Mouse (Mus musculus) heart, embryonic 13.5 days (tissue): ENCODE data around the gene Guca1a. TPM values are rescaled to one million over a fixed set of nuclear protein-coding genes. Genes with fewer than 3 reads are reported as not detected.
"Not testable (repeated sequence)": the region's sequence is repeated elsewhere in the genome, so short reads cannot be mapped to it uniquely, and the experiment has no call there.

Experiments
- ATAC-seq: fragments of 200-750 bp; cut with Nextera tagmentation; 2 replicates; pipeline ENCODE4 v1.8.0; 2017; ENCODE audit warnings: moderate TSS enrichment; ENCODE audit not compliant: insufficient number of reproducible peaks, low FRiP score, low TSS enrichment; ENCODE audit errors: extremely low read depth
- H3K27ac ChIP-seq: fragments of 300-500 bp; sonication (generic); replicated peaks from 2 replicates; pipeline ENCODE4 v1.5.1; 2015; ENCODE audit warnings: moderate library complexity, mild to moderate bottlenecking, inconsistent platforms
- H3K27me3 ChIP-seq: fragments of 300-500 bp; sonication (generic); replicated peaks from 2 replicates; pipeline ENCODE4 v1.6.1; 2015; ENCODE audit warnings: mild to moderate bottlenecking, inconsistent platforms
- H3K36me3 ChIP-seq: fragments of 300-500 bp; sonication (generic); 2 replicates; pipeline ENCODE4 v1.6.1; 2015; ENCODE audit warnings: mild to moderate bottlenecking, inconsistent platforms
- H3K4me1 ChIP-seq: fragments of 300-500 bp; sonication (generic); 2 replicates; pipeline ENCODE4 v1.6.1; 2015; ENCODE audit warnings: inconsistent platforms
- H3K4me2 ChIP-seq: fragments of 300-500 bp; sonication (generic); 2 replicates; pipeline ENCODE4 v1.6.1; 2015; ENCODE audit warnings: inconsistent platforms, mild to moderate bottlenecking, moderate library complexity
- H3K4me3 ChIP-seq: fragments of 300-500 bp; sonication (generic); 2 replicates; pipeline ENCODE4 v1.5.1; 2015; ENCODE audit warnings: moderate library complexity, mild to moderate bottlenecking, inconsistent platforms
- H3K9ac ChIP-seq: fragments of 300-500 bp; sonication (generic); 2 replicates; pipeline ENCODE4 v1.6.1; 2015; ENCODE audit warnings: inconsistent platforms, mild to moderate bottlenecking, moderate library complexity
- H3K9me3 ChIP-seq: fragments of 300-500 bp; sonication (generic); 2 replicates; pipeline ENCODE4 v1.6.1; 2016; ENCODE audit warnings: inconsistent platforms
- WGBS: fragments of 180-500 bp; shearing (Covaris S2); methylation state at CpG from one replicate; pipeline ENCODE4 v1.1.7; 2015; ENCODE audit warnings: mixed read lengths; 5-methylcytosine and 5-hydroxymethylcytosine counted together
- polyA plus RNA-seq: library from polyadenylated mRNA; unstranded; fragments of >200 nt; fragmentation: Nextera tagmentation; extraction: Ambion mirVana; gene quantifications from 2 replicates; pipeline ENCODE4 v1.2.1, GENCODE M21; 2015

Guca1a gene
- polyA plus RNA-seq, 1 experiment from 2014 or later: 2.8 TPM

DNA sequence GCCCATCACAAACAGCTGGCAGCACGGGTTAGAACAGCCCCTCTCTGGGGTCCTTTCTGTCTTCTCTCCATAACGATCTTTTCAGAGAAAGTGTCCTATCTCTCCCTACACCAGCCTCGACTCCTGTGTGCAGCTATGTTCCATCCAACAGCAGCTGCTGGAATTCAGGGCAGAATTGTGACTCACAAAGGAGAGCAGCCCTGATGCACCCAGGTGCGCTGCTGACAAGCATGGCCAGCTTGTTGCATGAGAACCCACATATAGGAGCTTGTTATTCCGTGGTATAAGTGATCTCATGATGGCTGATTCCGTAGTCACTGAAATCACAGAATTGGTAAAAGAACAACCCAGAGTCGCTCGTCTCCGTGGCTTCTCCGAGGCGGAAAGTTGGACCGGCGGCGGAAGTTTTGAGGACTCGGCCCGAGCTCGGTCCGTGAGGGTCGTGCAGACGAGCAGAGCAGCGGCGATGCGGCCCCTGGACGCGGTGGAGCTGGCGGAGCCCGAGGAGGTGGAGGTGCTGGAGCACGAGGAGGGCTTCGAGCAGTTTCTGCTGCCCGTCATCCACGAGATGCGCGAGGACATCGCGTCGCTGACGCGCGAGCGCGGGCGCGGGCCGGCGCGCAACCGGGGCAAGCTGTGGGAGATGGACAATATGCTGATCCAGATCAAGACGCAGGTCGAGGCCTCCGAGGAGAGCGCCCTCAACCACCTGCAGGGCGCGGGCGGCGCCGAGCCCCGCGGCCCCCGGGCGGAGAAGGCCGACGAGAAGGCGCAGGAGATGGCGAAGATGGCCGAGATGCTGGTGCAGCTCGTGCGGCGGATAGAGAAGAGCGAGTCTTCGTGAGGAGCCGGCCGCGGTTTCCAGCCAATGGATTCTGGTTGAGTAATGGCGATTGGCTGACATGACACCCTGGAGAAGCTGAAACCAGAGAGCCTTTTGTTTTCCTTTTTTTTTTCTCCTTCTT is 9.8 kb upstream of the Guca1a start:
- peaks cover 85% of the 10 kb centered on the region for H3K27me3 ChIP-seq
- H3K9ac ChIP-seq: 0 out of 2 replicates have a peak overlapping the region, but pooled peaks have one; percentile 56
- not testable (repeated sequence) for H3K9me3 ChIP-seq, H3K36me3 ChIP-seq, H3K27ac ChIP-seq, H3K4me1 ChIP-seq, ATAC-seq
- peak overlapping the region; percentile 72 for H3K4me2 ChIP-seq
- 4% methylated on average over 74 of the region's 74 CpGs for WGBS
- peak overlapping the region; percentile 50 for H3K4me3 ChIP-seq

DNA sequence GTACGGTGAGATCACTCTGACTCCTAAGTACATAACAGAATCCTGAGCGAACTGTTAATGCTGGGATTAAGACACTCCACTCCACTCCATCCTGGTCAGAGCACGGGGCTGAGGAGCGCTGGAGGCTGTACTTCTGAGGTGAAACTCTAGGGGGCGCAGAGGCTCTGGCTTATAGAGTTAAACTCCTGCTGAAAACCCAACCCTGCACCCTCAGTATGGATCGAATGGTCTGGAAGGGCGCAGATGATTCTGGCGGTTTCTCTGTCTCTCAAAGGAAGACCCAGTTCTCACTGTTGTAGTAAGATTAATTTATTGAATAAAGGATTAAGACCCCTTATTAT is 8.1 kb upstream of the Guca1a start:
- Histone ChIP-seq H3K36me3 (no peaks in the 10 kb centered on the region), H3K9ac (no peak overlapping the region), H3K4me2 (no peak overlapping the region), H3K9me3 (no peaks in the 10 kb centered on the region), H3K4me1 (no peaks in the 10 kb centered on the region), H3K27me3 (peaks cover 83% of the 10 kb centered on the region), H3K4me3 (no peak overlapping the region), H3K27ac (no peak overlapping the region)
- no peak for ATAC-seq
- 27% methylated on average over 8 of the region's 8 CpGs for WGBS

DNA sequence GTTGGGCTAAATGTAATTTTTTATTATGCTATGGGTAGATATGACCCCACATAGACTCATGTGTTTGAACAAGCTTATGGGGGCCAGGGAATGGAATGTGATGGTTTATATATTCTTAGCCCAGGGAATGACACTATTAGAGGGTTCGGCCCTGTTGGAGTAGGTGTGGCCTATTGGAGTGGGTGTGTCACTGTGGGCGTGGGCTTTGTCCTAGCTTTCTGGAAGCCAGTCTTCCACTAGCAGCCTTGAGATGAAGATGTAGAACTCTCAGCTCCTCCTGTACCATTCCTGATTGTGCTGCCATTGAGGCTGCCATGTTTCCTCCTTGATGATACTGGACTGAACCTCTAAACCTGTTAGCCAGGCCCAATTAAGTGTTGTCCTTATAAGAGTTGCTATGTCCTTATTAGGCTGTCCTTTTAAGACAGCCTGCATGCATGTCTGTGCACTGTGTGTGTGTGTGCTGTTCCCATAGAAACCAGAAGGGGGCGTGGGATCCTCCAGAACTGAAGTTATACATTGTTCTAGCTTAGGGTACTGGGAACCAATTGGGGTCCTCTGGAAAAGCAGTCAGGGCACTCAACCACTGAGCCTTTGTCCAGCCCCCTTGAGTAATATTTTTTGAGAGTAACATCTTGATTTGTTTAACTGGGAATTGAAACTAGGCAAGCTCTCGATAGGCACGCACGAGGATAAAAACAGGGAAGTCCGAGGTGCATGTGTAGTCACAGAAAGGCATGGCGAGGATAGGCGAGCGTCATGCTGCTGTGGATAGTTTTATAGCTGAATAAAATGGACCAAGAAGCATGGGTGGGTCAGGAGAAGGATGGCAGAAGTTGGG is 7.6 kb upstream of the Guca1a start:
- 59% methylated on average over 10 of the region's 10 CpGs for WGBS
- peaks cover 82% of the 10 kb centered on the region for H3K27me3 ChIP-seq

DNA sequence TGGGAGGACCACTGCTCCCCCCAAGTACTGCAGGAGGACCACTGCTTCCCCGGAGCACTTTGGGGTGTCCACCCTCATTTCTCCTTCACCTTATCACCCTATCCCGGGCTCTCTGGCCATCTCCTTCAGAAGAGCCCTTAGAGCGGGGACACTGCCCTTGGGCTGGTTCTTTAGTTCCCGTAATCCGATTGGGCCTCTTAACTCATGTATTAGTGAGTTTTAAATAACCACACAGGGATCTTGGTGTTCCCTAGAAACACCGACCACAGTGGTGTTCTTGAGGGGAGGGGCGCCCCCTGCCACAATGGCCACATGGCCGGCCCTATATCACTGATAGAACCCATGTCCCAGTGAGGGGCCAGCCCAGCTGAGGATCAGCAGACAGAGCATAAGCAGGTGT is 1.3 kb downstream of the Guca1a start:
- no peak overlapping the region for H3K9ac ChIP-seq
- no peak overlapping the region for H3K4me3 ChIP-seq
- no peaks in the 10 kb centered on the region for H3K9me3 ChIP-seq
- peaks cover 61% of the 10 kb centered on the region for H3K27me3 ChIP-seq
- H3K4me1 ChIP-seq: peaks cover 12% of the 10 kb centered on the region
- no peak for ATAC-seq
- 71% methylated on average over 8 of the region's 8 CpGs for WGBS
- H3K27ac ChIP-seq: no peak overlapping the region
- H3K4me2 ChIP-seq: no peak overlapping the region
- no peaks in the 10 kb centered on the region for H3K36me3 ChIP-seq

More for the DNA sequence above, 7.6 kb upstream of the Guca1a start:
- no peaks in the 10 kb centered on the region for H3K4me1 ChIP-seq
- H3K36me3 ChIP-seq: no peaks in the 10 kb centered on the region
- H3K9me3 ChIP-seq: no peaks in the 10 kb centered on the region
- no peak for ATAC-seq
- no peak overlapping the region for H3K9ac ChIP-seq
- no peak overlapping the region for H3K4me3 ChIP-seq
- no peak overlapping the region for H3K4me2 ChIP-seq
- no peak overlapping the region for H3K27ac ChIP-seq

DNA sequence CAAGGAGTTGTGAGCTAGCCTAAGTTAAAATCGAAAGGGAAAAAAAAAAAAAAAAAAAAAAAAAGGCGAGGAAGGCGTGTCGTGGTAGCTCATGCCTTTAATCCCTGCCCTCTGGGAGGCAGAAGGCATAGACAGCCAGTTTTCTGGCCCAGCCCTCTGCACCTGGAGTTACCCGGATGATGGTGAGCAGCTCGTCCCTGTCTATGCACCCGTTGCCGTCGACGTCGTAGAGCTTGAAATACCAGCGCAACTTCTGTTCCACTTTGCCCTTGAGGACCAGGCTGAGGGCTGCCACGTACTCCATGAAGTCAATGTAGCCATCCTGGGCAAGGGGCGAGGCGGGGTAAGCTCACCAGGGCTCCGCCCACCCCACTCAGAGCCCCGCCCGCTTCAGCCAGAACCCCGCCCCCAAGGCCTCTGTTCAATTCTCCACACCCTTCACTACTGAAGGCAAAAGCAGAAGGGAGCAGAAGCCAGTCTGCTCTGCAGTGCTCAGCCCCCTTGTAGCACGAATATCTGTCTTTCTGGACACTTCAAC is 4.9 kb downstream of the Guca1a start:
- H3K4me2 ChIP-seq: peak overlapping the region; percentile 65
- H3K9ac ChIP-seq: peak overlapping the region; percentile 70
- peak overlapping the region; percentile 38 for H3K4me3 ChIP-seq
- H3K4me1 ChIP-seq: peaks cover 12% of the 10 kb centered on the region
- H3K27ac ChIP-seq: no peak overlapping the region
- peaks cover 68% of the 10 kb centered on the region for H3K27me3 ChIP-seq
- WGBS: 2% methylated on average over 20 of the region's 20 CpGs
- ATAC-seq: no peak
- no peaks in the 10 kb centered on the region for H3K36me3 ChIP-seq
- H3K9me3 ChIP-seq: no peaks in the 10 kb centered on the region

DNA sequence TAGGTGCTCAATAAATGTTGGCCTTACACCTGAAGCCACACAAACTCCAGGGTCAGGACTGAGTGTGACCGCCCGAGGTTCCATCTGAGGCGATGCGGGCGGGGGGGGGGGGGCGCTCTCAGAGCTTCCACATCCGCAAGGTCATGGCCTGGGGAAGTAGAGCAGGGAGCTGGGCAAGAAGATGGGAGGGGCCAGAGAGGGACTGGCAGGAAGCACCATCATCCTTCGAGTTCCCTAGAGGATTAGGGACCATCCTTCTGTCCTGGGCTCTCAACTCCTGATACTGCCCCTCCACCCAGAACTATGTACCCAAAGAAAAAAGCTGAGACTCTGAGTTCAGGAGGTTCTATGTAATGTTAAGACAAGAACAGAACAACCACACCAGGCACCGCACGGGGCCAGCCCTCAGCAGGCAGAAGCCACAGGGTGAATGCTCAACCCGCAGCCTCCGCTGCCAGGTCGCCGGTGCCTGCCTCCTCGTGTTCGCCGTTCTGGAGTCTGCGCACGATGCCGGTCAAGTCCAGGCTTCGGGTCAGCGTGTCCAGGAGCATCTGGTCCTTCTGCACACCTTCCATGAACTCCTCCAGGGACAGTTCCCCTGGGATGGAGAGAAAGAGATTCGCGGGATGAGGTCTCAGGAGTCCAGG is 6.0 kb downstream of the Guca1a start:
- no peak overlapping the region for H3K27ac ChIP-seq

DNA sequence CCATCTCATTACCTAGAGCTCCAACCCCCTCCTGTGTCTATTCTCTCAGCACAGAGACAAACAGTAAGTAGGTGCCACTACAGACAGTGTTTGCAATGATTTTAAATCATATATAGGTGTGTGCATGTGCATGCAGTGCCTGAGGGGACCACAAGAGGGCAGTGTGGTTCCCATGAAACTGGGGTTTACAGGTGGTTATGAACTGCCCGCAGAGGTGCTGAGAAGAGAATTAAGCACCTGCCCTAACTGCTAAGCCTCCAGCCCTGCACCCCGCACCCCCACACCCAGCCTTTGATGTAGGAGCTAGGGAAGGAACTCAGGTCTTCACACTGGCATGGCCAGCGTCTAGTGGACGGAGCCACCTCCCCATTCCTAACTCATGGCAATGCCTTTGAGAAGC is 13.7 kb downstream of the Guca1a start:
- no peak for ATAC-seq
- Histone ChIP-seq H3K9me3 (0 out of 2 replicates have a peak, but pooled peaks cover 7% of the 10 kb centered on the region), H3K27me3 (peaks cover 6% of the 10 kb centered on the region; the same call in 1 of the 2 replicates), H3K4me1 (no peaks in the 10 kb centered on the region), H3K4me3 (no peak overlapping the region), H3K27ac (no peak overlapping the region), H3K9ac (no peak overlapping the region), H3K4me2 (no peak overlapping the region), H3K36me3 (peaks cover 10% of the 10 kb centered on the region)
- WGBS: 63% methylated on average over 4 of the region's 4 CpGs

More for the DNA sequence above, 6.0 kb downstream of the Guca1a start:
- no peak for ATAC-seq
- H3K9ac ChIP-seq: peak overlapping the region; percentile 70
- H3K4me2 ChIP-seq: peak overlapping the region; percentile 65
- H3K27me3 ChIP-seq: peaks cover 58% of the 10 kb centered on the region
- no peaks in the 10 kb centered on the region for H3K36me3 ChIP-seq
- peaks cover 12% of the 10 kb centered on the region for H3K4me1 ChIP-seq
- peak overlapping the region; percentile 38 for H3K4me3 ChIP-seq
- 19% methylated on average over 24 of the region's 24 CpGs for WGBS
- H3K9me3 ChIP-seq: no peaks in the 10 kb centered on the region

DNA sequence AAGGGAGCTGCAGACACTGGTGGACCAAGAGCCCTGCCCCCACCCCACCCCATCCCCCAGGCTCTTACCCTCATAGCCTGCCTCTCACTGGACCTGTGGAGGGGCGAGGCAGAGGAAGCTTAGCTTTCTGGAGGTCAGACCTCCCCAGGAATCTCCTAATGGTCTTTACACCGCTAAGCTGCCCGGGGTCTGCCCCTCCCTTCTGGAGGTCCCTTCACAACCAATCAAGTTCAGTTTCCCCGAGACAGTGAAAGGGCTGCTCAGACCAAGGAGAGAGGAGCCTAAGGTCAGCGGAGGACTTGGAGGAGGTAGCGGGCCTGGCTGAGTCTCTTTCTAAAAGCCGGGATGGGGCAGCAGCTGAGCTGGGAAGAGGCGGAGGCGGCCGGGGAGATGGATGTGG is 15.2 kb downstream of the Guca1a start, which contains the start of gene Guca1b:
TSS of gene Guca1b (plus strand) at position 249 of the 400 bp plus-strand sequence.
- 33% methylated on average over 10 of the region's 10 CpGs for whole genome bisulfite sequencing
- no peak within 1 kb of the TSS for H3K27ac ChIP-seq

DNA sequence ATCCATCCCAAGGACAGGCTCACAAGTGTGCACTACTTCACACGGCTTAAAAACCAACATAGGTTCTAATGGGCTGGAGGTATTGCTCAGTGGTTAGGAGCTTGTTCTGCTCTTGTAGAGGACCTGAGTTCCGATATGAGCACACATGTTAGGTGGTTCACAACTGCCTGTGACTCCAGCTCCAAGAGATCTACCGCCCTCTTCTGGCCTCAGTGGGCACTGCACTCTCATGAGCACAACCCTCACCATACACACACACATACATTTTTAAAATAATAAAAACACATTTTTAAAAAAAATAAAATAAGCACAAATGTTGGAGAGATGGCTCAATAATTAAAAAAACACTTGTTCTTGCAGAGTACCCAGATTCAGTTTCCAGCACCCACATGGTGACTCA is 16.3 kb downstream of the Guca1a start:
- Histone ChIP-seq H3K4me1 (no peaks in the 10 kb centered on the region), H3K4me3 (no peak overlapping the region), H3K9me3 (0 out of 2 replicates have a peak, but pooled peaks cover 7% of the 10 kb centered on the region), H3K27me3 (0 out of 2 replicates have a peak, but pooled peaks cover 4% of the 10 kb centered on the region), H3K27ac (no peak overlapping the region), H3K9ac (no peak overlapping the region), H3K36me3 (peaks cover 36% of the 10 kb centered on the region), H3K4me2 (no peak overlapping the region)
- WGBS: 89% methylated on average over 3 of the region's 3 CpGs
- no peak for ATAC-seq

More for the DNA sequence above, 15.2 kb downstream of the Guca1a start, which contains the start of gene Guca1b:
- no peak for ATAC-seq
- H3K36me3 ChIP-seq: peaks cover 25% of the 10 kb centered on the region
- H3K4me3 ChIP-seq: no peak within 1 kb of the TSS
- H3K9me3 ChIP-seq: 0 out of 2 replicates have a peak, but pooled peaks cover 7% of the 10 kb centered on the region
- no peak within 1 kb of the TSS for H3K4me2 ChIP-seq
- H3K9ac ChIP-seq: no peak within 1 kb of the TSS
- H3K4me1 ChIP-seq: no peaks in the 10 kb centered on the region
- H3K27me3 ChIP-seq: 0 out of 2 replicates have a peak, but pooled peaks cover 4% of the 10 kb centered on the region

DNA sequence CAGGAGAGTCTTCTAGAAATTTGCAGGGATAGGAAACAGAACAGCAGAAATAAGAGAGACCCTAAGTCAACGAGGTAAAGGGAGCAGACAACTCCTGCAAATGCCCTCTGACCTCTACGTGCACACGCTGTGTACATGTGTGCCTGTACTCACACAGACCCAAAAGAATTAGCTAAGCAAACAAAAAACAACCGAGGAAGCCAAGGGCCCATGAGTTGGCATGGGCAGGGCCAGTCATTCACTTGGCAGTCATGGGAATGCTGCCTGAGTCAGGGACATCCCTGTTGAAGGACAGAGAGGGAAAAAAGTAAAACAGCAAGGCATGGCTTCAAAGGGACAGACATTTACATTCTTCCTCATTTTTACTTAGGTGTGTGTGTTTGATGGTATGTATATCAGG is 17.1 kb downstream of the Guca1a start:
- 89% methylated on average over 4 of the region's 4 CpGs for WGBS
- no peak for ATAC-seq
- 0 out of 2 replicates have a peak, but pooled peaks cover 4% of the 10 kb centered on the region for H3K27me3 ChIP-seq
- 0 out of 2 replicates have a peak, but pooled peaks cover 7% of the 10 kb centered on the region for H3K9me3 ChIP-seq
- H3K4me3 ChIP-seq: no peak overlapping the region
- no peak overlapping the region for H3K4me2 ChIP-seq
- H3K36me3 ChIP-seq: peaks cover 44% of the 10 kb centered on the region
- H3K9ac ChIP-seq: no peak overlapping the region
- no peaks in the 10 kb centered on the region for H3K4me1 ChIP-seq
- H3K27ac ChIP-seq: no peak overlapping the region
